In the genomic region with DNA sequence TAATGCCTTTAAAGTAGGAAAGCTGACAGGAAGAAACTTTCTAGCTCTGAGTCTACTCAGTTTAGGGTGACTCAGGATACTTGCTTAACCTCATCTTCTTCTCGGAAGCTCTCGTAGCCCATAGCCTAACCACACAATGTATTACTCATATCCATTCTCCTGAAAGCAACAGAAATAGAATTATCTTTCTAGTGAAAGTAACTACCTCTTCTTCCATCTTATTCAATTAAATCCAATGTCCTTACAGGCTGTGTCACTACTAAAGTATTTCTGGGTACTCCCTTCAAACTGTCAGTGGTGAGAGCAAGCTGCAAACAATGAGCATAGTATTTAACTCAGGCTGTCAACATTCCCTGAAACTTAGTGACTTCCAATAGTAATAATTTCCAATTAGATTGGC, we compare ENCODE assay signal across 32 mouse cellular contexts. TPM values are rescaled to one million over a fixed set of nuclear protein-coding genes. Genes with fewer than 3 reads are reported as not detected.
A peak's percentile ranks its signal among the peaks of the same experiment; 100 is the strongest.
DNase-seq lines count a peak whose midpoint lies in the region; TF ChIP-seq lines count a peak whose summit lies in the region.
"Had no signal": no experiment of that assay in that cellular context is flagged by ENCODE, and none has a peak within 500 bp of the region (broad histone marks: within the 10 kb centered on the region; RNA-seq: fewer than 3 reads in every experiment).

No protein-coding gene starts in this region.

- TF ChIP-seq POLR2A in myocyte (IDR thresholded peaks at IDR 0.05; ENCODE audit: insufficient read length, low read depth), result no peak
- no peak for TF ChIP-seq POLR2A in heart, adult 2 months (IDR thresholded peaks at IDR 0.05; ENCODE audit: insufficient read depth, low read depth, low read length)

- intact Hi-C loops in heart, adult 2 months (cut with DNase I), result no loop called here

- H3K27me3 ChIP-seq in myocyte (ENCODE audit: control insufficient read depth, insufficient read depth, insufficient read length), result no peaks in the 10 kb centered on the region
- no peaks in the 10 kb centered on the region for H3K27me3 ChIP-seq in heart, adult 2 months (ENCODE audit: control insufficient read depth, insufficient read depth, low read length)
- H3K27me3 ChIP-seq: embryonic facial prominence, embryonic 12.5 days; embryonic facial prominence, embryonic 15.5 days; forebrain, embryonic 13.5 days; heart, embryonic 13.5 days had no signal

- H3ac ChIP-seq in myocyte (ENCODE audit: control insufficient read depth, insufficient read length), result no peak overlapping the region

- H3K79me2 ChIP-seq in myocyte (ENCODE audit: control insufficient read depth, insufficient read depth), result no peaks in the 10 kb centered on the region
- H3K79me2 ChIP-seq in heart, adult 2 months (replicated peaks; ENCODE audit: control insufficient read depth, insufficient read depth, low read length), result no peaks in the 10 kb centered on the region

- no peak for TF ChIP-seq CTCF in heart, adult 2 months (IDR thresholded peaks at IDR 0.05)

- H3K9ac ChIP-seq in heart, adult 2 months (ENCODE audit: low read depth, low read length), result no peak overlapping the region
- H3K9ac ChIP-seq: embryonic facial prominence, embryonic 12.5 days; embryonic facial prominence, embryonic 15.5 days; forebrain, embryonic 13.5 days; heart, embryonic 13.5 days; hindbrain, embryonic 14.5 days had no signal

- 89% methylated on average over 2 of the region's 2 CpGs for WGBS in heart, adult 2 months

- H3K36me3 ChIP-seq in myocyte (ENCODE audit: control insufficient read depth, insufficient read depth), result no peaks in the 10 kb centered on the region
- H3K36me3 ChIP-seq in heart, adult 2 months (ENCODE audit: control insufficient read depth, insufficient read depth, low read length), result no peaks in the 10 kb centered on the region
- H3K36me3 ChIP-seq: embryonic facial prominence, embryonic 12.5 days; embryonic facial prominence, embryonic 15.5 days; heart, embryonic 10.5 days; heart, embryonic 13.5 days had no signal

- TF ChIP-seq EP300 in heart, adult 2 months (IDR thresholded peaks at IDR 0.05; ENCODE audit: insufficient read depth, low read depth, low read length), result no peak

- H3K4me2 ChIP-seq in myocyte (ENCODE audit: low read depth), result peak overlapping the region; percentile 26
- H3K4me2 ChIP-seq: embryonic facial prominence, embryonic 12.5 days; embryonic facial prominence, embryonic 15.5 days; forebrain, embryonic 13.5 days; heart, embryonic 13.5 days; hindbrain, embryonic 14.5 days had no signal

- H3K27ac ChIP-seq in heart, adult 2 months, result no peak overlapping the region
- H3K27ac ChIP-seq: embryonic facial prominence, embryonic 12.5 days; embryonic facial prominence, embryonic 15.5 days; forebrain, embryonic 13.5 days; gastrocnemius, adult 2 months; heart, embryonic 10.5 days; heart, embryonic 13.5 days; hindbrain, embryonic 14.5 days; hindbrain, postnatal 0 days had no signal

- DNase-seq in 416B (ENCODE audit: low read depth) (peak; percentile 95), NIH3T3 (ENCODE audit: low read depth) (peak; percentile 66)
- DNase-seq in right cerebral cortex, postnatal 10 days (ENCODE audit: low spot score in 2 of 2), result no peak
- no peak for DNase-seq in heart, adult 2 months
- no peak for DNase-seq in layer of hippocampus, adult 11-12 months (ENCODE audit: low spot score)
- DNase-seq: adrenal gland, adult 8-10 months; adrenal gland, postnatal 25 days; cerebellum, adult 18-20 months; cerebellum, adult 9-10 months; cerebellum, postnatal 25 days; gastrocnemius, adult 2 months; gastrocnemius, postnatal 14 days; heart, adult 18-20 months; heart, postnatal 14 days; heart, postnatal 4 days; kidney, adult 18-20 months had no signal

- no peaks in the 10 kb centered on the region for H3K4me1 ChIP-seq in heart, adult 2 months (ENCODE audit: control insufficient read depth, insufficient read depth, low read length)
- H3K4me1 ChIP-seq: embryonic facial prominence, embryonic 12.5 days; embryonic facial prominence, embryonic 15.5 days; forebrain, embryonic 13.5 days; heart, embryonic 10.5 days; heart, embryonic 13.5 days had no signal

- no peak overlapping the region for H3K4me3 ChIP-seq in myocyte
- H3K4me3 ChIP-seq in heart, adult 2 months, result no peak overlapping the region
- H3K4me3 ChIP-seq: embryonic facial prominence, embryonic 12.5 days; embryonic facial prominence, embryonic 15.5 days; forebrain, embryonic 13.5 days; gastrocnemius, adult 2 months; heart, embryonic 10.5 days; heart, embryonic 13.5 days had no signal

TF ChIP-seq in myocyte, 11 proteins besides CTCF, POLR2A, EP300 and RAD21:
- TF ChIP-seq REST (IDR thresholded peaks at IDR 0.05; ENCODE audit: insufficient read depth, insufficient read length) (no peak), CEBPB (IDR thresholded peaks at IDR 0.05; ENCODE audit: insufficient read depth, poor library complexity, severe bottlenecking) (peak; percentile 62), MYOD1 (IDR thresholded peaks at IDR 0.05; ENCODE audit: control insufficient read depth in 1 of 3, insufficient read length in 2 of 3, low read depth in 2 of 3) (no peak)
TF ChIP-seq in myocyte: peak in this region for 1.

RNA-seq across cellular contexts. Expression of gene Nt5c1b, which starts 40.3 kb away (rescaled TPM):
- not detected for polyA plus RNA-seq in myocyte (2012; fragmentation: generic; extraction: Trizol)
- not detected for total RNA-seq in heart, adult 2 months (2021)
- 0.12 and 0.18 TPM in 2 replicates for polyA plus RNA-seq in heart, adult 2 months (2012; rRNA removed)
- total RNA-seq: adrenal gland, adult 8-10 months; adrenal gland, postnatal 25 days; common myeloid progenitor, adult 5-6 weeks; ES-E14; gastrocnemius, adult 2 months; gastrocnemius, postnatal 14 days; heart, adult 18-20 months; heart, postnatal 14 days; heart, postnatal 4 days; hindbrain, postnatal 0 days had no signal
- polyA plus RNA-seq: activated CD4-positive, CD25-positive, alpha-beta regulatory T cell, adult 4 months; brain, embryonic 14.5 days; embryonic facial prominence, embryonic 12.5 days; embryonic facial prominence, embryonic 15.5 days; forebrain, embryonic 13.5 days; forebrain, embryonic 16.5 days; heart, embryonic 10.5 days; heart, embryonic 13.5 days; hindbrain, embryonic 11.5 days; hindbrain, embryonic 14.5 days; hindbrain, postnatal 0 days; inflammation-experienced regulatory T-cells, adult 6 months; intestine, embryonic 16.5 days had no signal

Comparison
In these comparisons a context has a peak if more than half of its experiments do, and no peak if none do; other contexts are left out.
1. DNase-seq: peak in 416B (single experiment) and NIH3T3 (single experiment); none in right cerebral cortex, postnatal 10 days (0 of 2), heart, adult 2 months (0 of 2) and layer of hippocampus, adult 11-12 months (single experiment).